Mouse (Mus musculus): ENCODE data around the gene Nectin4. TPM values are rescaled to one million over a fixed set of nuclear protein-coding genes. Genes with fewer than 3 reads are reported as not detected.

Nectin4 gene
- polyA plus RNA-seq, 1 experiment from 2014 or later = 2.1 TPM

DNA sequence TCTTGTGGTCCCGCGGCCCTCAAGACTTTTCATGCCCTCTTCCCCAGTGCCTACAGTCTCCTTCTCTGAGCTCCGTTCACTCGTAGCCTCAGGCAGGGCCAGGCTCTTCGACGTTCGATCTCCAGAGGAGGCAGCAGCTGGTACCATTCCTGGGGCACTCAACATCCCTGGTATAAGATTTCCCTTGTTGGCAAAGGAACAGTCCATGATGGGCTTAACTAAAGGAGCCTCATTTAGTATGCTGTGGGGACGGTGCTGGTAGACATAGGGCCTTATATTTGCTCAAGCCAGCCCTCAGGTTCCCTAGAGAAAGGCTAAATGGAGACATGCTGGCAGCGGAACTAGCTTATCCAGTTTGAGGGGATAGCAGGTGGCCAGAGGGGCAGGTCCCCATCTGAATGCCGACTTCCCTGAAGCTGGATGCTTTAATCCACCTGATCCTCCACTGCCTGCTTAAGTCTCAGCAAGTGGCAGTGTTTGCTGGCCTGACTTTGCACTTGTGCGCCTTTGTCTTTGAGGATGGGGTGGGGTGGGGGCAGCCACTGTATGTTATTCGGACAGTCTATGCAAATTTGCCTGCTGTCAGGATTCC, 49.5 kb downstream of the Nectin4 start:
- no peak overlapping the region for H3K4me2 ChIP-seq
- no peaks in the 10 kb centered on the region for H3K27me3 ChIP-seq
- H3K4me1 ChIP-seq (replicated peaks) = peaks cover 8% of the 10 kb centered on the region; the same call in 1 of the 2 replicates
- no peak overlapping the region for H3K9ac ChIP-seq
- peaks cover 69% of the 10 kb centered on the region for H3K36me3 ChIP-seq
- WGBS = 50% methylated on average over 12 of the region's 12 CpGs
- peak; percentile 44 for ATAC-seq (ENCODE audit: low read depth)
- H3K9me3 ChIP-seq = no peaks in the 10 kb centered on the region
- H3K4me3 ChIP-seq = no peak overlapping the region
- H3K27ac ChIP-seq (replicated peaks) = peak overlapping the region; percentile 57

DNA sequence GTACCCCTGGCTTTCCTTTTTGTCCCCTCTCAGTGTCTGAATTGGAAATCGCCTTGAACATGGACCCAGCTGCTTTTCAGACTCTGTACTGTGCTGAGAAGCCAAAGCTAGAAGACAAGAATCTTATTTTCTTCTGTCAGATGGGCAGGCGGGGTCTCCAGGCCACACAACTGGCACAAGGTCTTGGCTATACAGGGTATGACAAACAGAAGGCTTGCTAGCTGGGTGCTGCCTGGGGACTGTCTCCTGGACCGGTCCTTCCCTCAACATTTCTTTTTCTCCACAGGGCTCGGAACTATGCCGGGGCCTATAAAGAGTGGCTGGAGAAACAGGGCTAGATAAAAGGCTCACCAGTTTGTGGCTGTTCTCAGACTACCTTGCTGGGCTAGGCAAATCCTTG, 50.0 kb downstream of the Nectin4 start:
- H3K4me2 ChIP-seq = no peak overlapping the region
- H3K9ac ChIP-seq = no peak overlapping the region
- peak overlapping the region; percentile 57 for H3K27ac ChIP-seq (replicated peaks)
- H3K4me3 ChIP-seq = no peak overlapping the region
- WGBS = 77% methylated on average over 5 of the region's 5 CpGs
- peaks cover 5% of the 10 kb centered on the region; the same call in 1 of the 2 replicates for H3K4me1 ChIP-seq (replicated peaks)
- H3K36me3 ChIP-seq = peaks cover 65% of the 10 kb centered on the region
- H3K27me3 ChIP-seq = no peaks in the 10 kb centered on the region
- H3K9me3 ChIP-seq = no peaks in the 10 kb centered on the region
- peak; percentile 28; the same call in 1 of the 2 replicates for ATAC-seq (ENCODE audit: low read depth)

DNA sequence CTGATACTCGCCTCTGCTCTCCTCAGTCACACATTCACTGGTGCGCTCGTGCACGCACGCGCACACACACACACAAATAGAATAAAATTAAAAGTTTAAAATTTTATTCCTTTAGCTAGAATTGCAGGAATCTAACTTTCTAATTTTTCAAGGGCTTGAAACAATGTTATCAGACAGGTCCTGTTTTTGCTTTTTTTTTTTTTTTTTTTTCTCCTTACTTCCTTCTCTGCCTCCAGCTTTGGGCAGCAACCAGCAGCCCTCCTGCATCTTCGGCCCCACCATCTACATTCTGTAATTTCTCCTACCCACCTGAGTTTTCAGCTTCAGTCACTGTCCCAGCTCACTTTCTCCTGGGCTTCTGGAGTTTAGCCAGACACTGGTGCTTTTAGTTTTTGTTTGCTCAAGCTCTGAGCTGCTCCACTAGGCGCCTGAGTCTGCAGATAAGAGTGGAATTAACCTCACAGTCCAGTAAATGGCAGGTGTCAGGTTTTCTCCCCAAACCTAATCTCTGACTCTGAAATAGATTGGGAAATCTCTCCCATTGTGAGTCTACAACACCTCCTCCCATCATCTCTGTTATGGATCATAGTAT, 52.7 kb downstream of the Nectin4 start:
- 89% methylated on average over 8 of the region's 8 CpGs for WGBS
- no peak overlapping the region for H3K27ac ChIP-seq (replicated peaks)
- no peak overlapping the region for H3K9ac ChIP-seq
- H3K9me3 ChIP-seq = no peaks in the 10 kb centered on the region
- peaks cover 39% of the 10 kb centered on the region for H3K36me3 ChIP-seq
- ATAC-seq (ENCODE audit: low read depth) = no peak
- no peaks in the 10 kb centered on the region for H3K27me3 ChIP-seq
- H3K4me3 ChIP-seq = no peak overlapping the region
- H3K4me2 ChIP-seq = no peak overlapping the region
- peaks cover 5% of the 10 kb centered on the region; the same call in 1 of the 2 replicates for H3K4me1 ChIP-seq (replicated peaks)

DNA sequence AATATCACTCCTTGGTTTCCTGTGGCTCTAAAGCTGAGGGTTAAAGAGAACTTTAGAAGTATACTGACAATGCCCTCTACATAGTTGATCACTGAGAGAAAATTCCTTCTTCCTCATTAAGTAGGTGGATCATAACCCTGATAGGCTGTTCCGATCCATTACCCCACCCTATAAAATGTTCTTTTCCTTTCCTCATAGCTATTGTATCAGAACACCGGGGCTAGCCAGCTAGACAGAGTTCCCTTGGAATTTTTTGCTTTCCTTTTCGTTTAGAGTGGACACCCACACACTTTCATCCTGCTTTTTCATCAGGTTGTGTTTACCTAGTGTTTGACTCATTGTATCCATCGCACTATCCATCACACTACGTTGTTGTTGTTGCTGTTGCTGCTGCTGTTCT, 54.7 kb downstream of the Nectin4 start:
- no peaks in the 10 kb centered on the region for H3K4me1 ChIP-seq (replicated peaks)
- no peak for ATAC-seq (ENCODE audit: low read depth)
- 81% methylated on average over 5 of the region's 5 CpGs for WGBS
- H3K27ac ChIP-seq (replicated peaks) = no peak overlapping the region
- H3K27me3 ChIP-seq = no peaks in the 10 kb centered on the region
- H3K36me3 ChIP-seq = peaks cover 18% of the 10 kb centered on the region
- H3K9me3 ChIP-seq = no peaks in the 10 kb centered on the region; the same call in 1 of the 2 replicates
- no peak overlapping the region for H3K9ac ChIP-seq
- no peak overlapping the region for H3K4me2 ChIP-seq
- no peak overlapping the region for H3K4me3 ChIP-seq

DNA sequence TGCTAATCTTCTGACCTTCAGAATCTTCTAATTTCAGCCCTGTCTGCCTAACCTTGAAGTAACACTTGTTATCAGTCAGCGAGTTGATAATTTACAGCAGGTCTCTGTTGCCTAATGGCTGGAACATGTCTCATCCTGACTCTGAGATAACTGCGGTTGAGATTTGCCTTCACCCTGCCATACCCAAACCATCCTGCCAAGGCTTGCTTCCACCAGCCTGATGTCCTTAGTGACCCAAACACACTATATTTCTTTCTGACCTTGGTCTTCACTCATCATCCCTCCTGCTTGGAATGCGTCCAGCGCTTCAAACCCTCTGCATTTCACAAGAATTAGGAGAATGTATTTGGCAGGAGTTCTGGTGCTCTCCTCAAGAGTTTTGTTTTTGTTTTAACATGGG, 55.2 kb downstream of the Nectin4 start:
- no peaks in the 10 kb centered on the region for H3K4me1 ChIP-seq (replicated peaks)
- H3K27me3 ChIP-seq = no peaks in the 10 kb centered on the region
- H3K9me3 ChIP-seq = no peaks in the 10 kb centered on the region; the same call in 1 of the 2 replicates
- no peak overlapping the region for H3K4me3 ChIP-seq
- H3K9ac ChIP-seq = no peak overlapping the region
- no peak overlapping the region for H3K27ac ChIP-seq (replicated peaks)
- ATAC-seq (ENCODE audit: low read depth) = no peak
- WGBS = 86% methylated on average over 4 of the region's 4 CpGs
- no peak overlapping the region for H3K4me2 ChIP-seq
- peaks cover 14% of the 10 kb centered on the region for H3K36me3 ChIP-seq

DNA sequence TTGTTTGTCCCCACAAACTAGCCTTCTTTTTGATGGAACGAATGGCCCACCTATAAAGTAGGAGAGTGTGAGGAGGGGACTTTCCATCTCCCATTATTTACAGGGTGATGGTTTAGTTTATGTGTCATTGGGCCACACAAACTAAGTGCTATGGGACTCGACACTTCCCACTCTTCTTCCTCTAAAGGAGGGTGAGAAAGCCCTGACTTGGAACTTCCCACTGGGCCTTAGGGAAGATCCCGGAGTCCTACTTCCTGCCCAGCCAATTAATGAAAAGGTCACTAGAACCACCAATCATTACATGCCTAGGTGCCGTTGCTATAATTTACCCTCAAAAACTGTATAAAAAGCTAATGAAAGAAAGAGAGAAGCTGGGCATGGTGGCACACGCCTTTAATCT, 62.3 kb downstream of the Nectin4 start:
- peaks cover 19% of the 10 kb centered on the region for H3K27me3 ChIP-seq
- H3K9me3 ChIP-seq = no peaks in the 10 kb centered on the region; the same call in 1 of the 2 replicates
- WGBS = 72% methylated on average over 5 of the region's 5 CpGs
- H3K9ac ChIP-seq = no peak overlapping the region
- no peak overlapping the region for H3K4me2 ChIP-seq
- no peak overlapping the region for H3K27ac ChIP-seq (replicated peaks)
- H3K36me3 ChIP-seq = no peaks in the 10 kb centered on the region
- H3K4me1 ChIP-seq (replicated peaks) = peaks cover 4% of the 10 kb centered on the region
- H3K4me3 ChIP-seq = no peak overlapping the region
- ATAC-seq (ENCODE audit: low read depth) = no peak

DNA sequence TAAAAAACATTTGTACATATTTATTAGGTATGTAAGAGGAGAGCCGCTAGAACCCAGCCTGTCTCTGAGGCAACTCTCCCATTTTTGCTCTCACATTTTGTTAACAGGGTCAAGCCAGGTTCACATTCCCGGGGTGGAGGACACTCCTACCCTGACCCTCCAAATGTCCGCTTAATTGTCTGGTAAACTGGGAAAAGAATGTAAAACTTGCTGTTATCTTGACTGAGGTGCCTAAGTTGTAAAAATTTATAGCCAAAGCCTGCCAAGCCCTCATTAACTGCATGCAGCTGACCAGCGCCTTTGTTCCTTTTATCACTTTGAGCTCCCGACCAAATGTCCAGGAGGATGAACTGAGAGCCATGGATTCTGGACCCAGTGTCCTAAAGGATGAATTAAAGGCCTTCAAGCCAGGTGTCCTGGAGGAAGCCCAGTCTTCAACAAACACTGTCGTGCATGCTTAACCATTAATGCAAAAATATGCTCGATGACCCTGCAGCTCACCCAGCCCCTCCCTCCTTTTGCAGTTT, 65.5 kb downstream of the Nectin4 start:
- 8% methylated on average over 7 of the region's 7 CpGs for WGBS
- ATAC-seq (ENCODE audit: low read depth) = no peak
- no peak overlapping the region for H3K4me2 ChIP-seq
- H3K4me1 ChIP-seq (replicated peaks) = peaks cover 26% of the 10 kb centered on the region
- no peaks in the 10 kb centered on the region for H3K36me3 ChIP-seq
- H3K4me3 ChIP-seq = no peak overlapping the region
- H3K27me3 ChIP-seq = peaks cover 48% of the 10 kb centered on the region
- H3K27ac ChIP-seq (replicated peaks) = no peak overlapping the region
- H3K9ac ChIP-seq = no peak overlapping the region
- H3K9me3 ChIP-seq = no peaks in the 10 kb centered on the region

DNA sequence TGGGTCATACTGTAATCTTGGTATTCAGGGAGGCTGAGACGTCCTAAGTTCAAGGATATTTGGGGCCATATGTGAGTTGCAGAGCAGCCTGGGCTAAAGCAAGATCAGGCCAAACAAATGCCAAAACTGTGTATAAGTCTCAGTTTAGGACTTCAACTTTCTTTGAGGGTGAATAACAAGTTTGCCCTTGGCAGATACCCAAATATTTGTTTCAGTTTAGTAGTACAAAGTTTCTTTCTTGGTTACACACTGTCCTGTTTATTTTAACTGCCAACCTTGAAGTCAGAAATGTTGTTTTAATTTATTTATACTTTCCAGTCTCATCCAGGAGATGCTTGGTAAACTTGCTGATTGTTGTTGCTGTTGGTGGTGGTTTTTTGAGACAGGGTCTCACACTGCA, 66.1 kb downstream of the Nectin4 start:
- WGBS = 40% methylated on average over 1 of the region's 1 CpGs
- H3K27me3 ChIP-seq = peaks cover 48% of the 10 kb centered on the region

DNA sequence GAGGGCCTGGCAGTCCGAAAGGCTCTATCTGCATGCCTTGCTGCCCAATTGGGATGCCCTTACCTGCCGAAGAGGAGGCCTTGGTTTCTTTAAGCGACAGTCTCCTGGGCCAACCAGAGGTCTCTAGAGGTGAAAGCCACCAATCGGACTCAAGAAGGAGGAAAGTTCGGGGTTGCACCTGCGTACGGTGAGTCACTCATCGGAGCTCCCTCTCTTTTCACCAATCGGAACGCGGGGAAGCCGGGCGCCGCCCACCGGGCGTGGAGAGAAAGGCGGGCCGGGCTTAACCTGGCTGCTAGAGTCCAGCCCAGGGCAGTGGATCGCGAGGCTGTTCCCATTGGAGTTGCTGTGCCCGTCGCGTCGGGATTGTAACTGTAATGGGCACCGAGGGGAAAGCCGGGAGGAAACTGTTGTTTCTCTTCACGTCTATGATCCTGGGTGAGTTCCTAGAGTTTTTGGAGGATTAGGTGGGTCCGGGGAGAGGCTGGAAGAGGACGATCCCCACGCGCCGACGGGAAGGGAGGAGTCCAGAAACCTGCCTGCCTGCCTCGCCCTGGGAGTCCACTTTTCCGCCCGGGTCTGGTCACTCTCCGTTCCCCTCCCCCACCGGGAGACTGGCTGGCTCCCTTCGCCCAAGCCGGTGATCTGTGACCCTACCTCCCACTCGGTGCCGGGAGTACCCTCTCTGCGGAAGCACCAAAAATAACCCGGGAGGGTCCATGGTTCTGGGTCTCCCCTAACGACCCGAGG, 67.5 kb downstream of the Nectin4 start, which contains the start of gene F11r:
Gene F11r, plus strand, starts transcription at position 272 of the 750 bp plus-strand sequence.
- peaks cover 48% of the 10 kb centered on the region for H3K27me3 ChIP-seq
- under 1% methylated on average over 46 of the region's 46 CpGs for WGBS
- 0 out of 2 replicates have a peak, but pooled peaks have one; percentile 40 for ATAC-seq (ENCODE audit: low read depth)
- no peaks in the 10 kb centered on the region for H3K36me3 ChIP-seq
- peaks cover 26% of the 10 kb centered on the region for H3K4me1 ChIP-seq (replicated peaks)
- peak within 1 kb of the TSS; percentile 56 for H3K9ac ChIP-seq
- H3K4me2 ChIP-seq = peak within 1 kb of the TSS; percentile 58
- peak within 1 kb of the TSS; percentile 39 for H3K4me3 ChIP-seq
- H3K9me3 ChIP-seq = no peaks in the 10 kb centered on the region
- no peak within 1 kb of the TSS; the same call in 1 of the 2 replicates for H3K27ac ChIP-seq (replicated peaks)

More for the DNA sequence above, 66.1 kb downstream of the Nectin4 start:
- Histone ChIP-seq H3K4me2 (no peak overlapping the region), H3K36me3 (no peaks in the 10 kb centered on the region), H3K4me3 (no peak overlapping the region), H3K4me1 (replicated peaks) (peaks cover 26% of the 10 kb centered on the region), H3K9me3 (no peaks in the 10 kb centered on the region), H3K27ac (replicated peaks) (no peak overlapping the region), H3K9ac (no peak overlapping the region)
- ATAC-seq (ENCODE audit: low read depth) = no peak

Other genes with a start within 250 kb of the Nectin4 start
- gene Sdhc, start 219.5 kb upstream of the Nectin4 start, polyA plus RNA-seq (2015; fragmentation: Nextera tagmentation; extraction: Ambion mirVana) = 278 and 279 TPM in 2 replicates
- 20.7 and 25.7 TPM in 2 replicates for gene Mpz, start 219.4 kb upstream of the Nectin4 start, polyA plus RNA-seq (2015; fragmentation: Nextera tagmentation; extraction: Ambion mirVana)
- 13.9 and 18.4 TPM in 2 replicates for gene Pcp4l1, start 173.8 kb upstream of the Nectin4 start, polyA plus RNA-seq (2015; fragmentation: Nextera tagmentation; extraction: Ambion mirVana)
- 0.22 and 0.25 TPM in 2 replicates for gene Nr1i3, start 156.1 kb upstream of the Nectin4 start, polyA plus RNA-seq (2015; fragmentation: Nextera tagmentation; extraction: Ambion mirVana)
- gene Tomm40l, start 147.6 kb upstream of the Nectin4 start, polyA plus RNA-seq (2015; fragmentation: Nextera tagmentation; extraction: Ambion mirVana) = 32.6 and 42.6 TPM in 2 replicates
- 4.1 and 6.8 TPM in 2 replicates for gene Apoa2, start 145.0 kb upstream of the Nectin4 start, polyA plus RNA-seq (2015; fragmentation: Nextera tagmentation; extraction: Ambion mirVana)
- 38.6 and 38.7 TPM in 2 replicates for gene Fcer1g, start 135.7 kb upstream of the Nectin4 start, polyA plus RNA-seq (2015; fragmentation: Nextera tagmentation; extraction: Ambion mirVana)
- gene Adamts4, start 119.7 kb upstream of the Nectin4 start, polyA plus RNA-seq (2015; fragmentation: Nextera tagmentation; extraction: Ambion mirVana) = 3.0 and 4.3 TPM in 2 replicates
- 257 and 263 TPM in 2 replicates for gene Ndufs2, start 118.7 kb upstream of the Nectin4 start, polyA plus RNA-seq (2015; fragmentation: Nextera tagmentation; extraction: Ambion mirVana)
- 94.0 and 97.8 TPM in 2 replicates for gene B4galt3, start 99.8 kb upstream of the Nectin4 start, polyA plus RNA-seq (2015; fragmentation: Nextera tagmentation; extraction: Ambion mirVana)
- 43.1 and 47.2 TPM in 2 replicates for gene Ppox, start 88.9 kb upstream of the Nectin4 start, polyA plus RNA-seq (2015; fragmentation: Nextera tagmentation; extraction: Ambion mirVana)
- gene Usp21, start 82.1 kb upstream of the Nectin4 start, polyA plus RNA-seq (2015; fragmentation: Nextera tagmentation; extraction: Ambion mirVana) = 89.3 and 97.3 TPM in 2 replicates
- gene Ufc1, start 75.1 kb upstream of the Nectin4 start, polyA plus RNA-seq (2015; fragmentation: Nextera tagmentation; extraction: Ambion mirVana) = 124 and 132 TPM in 2 replicates
- 47.4 and 52.7 TPM in 2 replicates for gene Dedd, start 41.0 kb upstream of the Nectin4 start, polyA plus RNA-seq (2015; fragmentation: Nextera tagmentation; extraction: Ambion mirVana)
- 51.9 and 52.1 TPM in 2 replicates for gene Nit1, start 24.5 kb upstream of the Nectin4 start, polyA plus RNA-seq (2015; fragmentation: Nextera tagmentation; extraction: Ambion mirVana)
- 152 and 159 TPM in 2 replicates for gene Pfdn2, start 24.4 kb upstream of the Nectin4 start, polyA plus RNA-seq (2015; fragmentation: Nextera tagmentation; extraction: Ambion mirVana)
- gene Klhdc9, start 9.3 kb upstream of the Nectin4 start, polyA plus RNA-seq (2015; fragmentation: Nextera tagmentation; extraction: Ambion mirVana) = 3.3 and 4.0 TPM in 2 replicates
- 1.2 TPM in 2 replicates for gene Arhgap30, start 18.9 kb downstream of the Nectin4 start, polyA plus RNA-seq (2015; fragmentation: Nextera tagmentation; extraction: Ambion mirVana)
- gene Usf1, start 41.2 kb downstream of the Nectin4 start, polyA plus RNA-seq (2015; fragmentation: Nextera tagmentation; extraction: Ambion mirVana) = 183 and 188 TPM in 2 replicates
- gene Tstd1, start 48.8 kb downstream of the Nectin4 start, polyA plus RNA-seq (2015; fragmentation: Nextera tagmentation; extraction: Ambion mirVana) = 7.8 and 8.5 TPM in 2 replicates
- 14.7 and 15.1 TPM in 2 replicates for gene F11r, start 67.4 kb downstream of the Nectin4 start, polyA plus RNA-seq (2015; fragmentation: Nextera tagmentation; extraction: Ambion mirVana)
- gene Alyref2, start 133.4 kb downstream of the Nectin4 start, polyA plus RNA-seq (2015; fragmentation: Nextera tagmentation; extraction: Ambion mirVana) = 28.5 and 28.6 TPM in 2 replicates
- gene Itln1, start 165.2 kb downstream of the Nectin4 start, polyA plus RNA-seq (2015; fragmentation: Nextera tagmentation; extraction: Ambion mirVana) = not detected in 2 replicates
- gene Cd244a, start 189.1 kb downstream of the Nectin4 start, polyA plus RNA-seq (2015; fragmentation: Nextera tagmentation; extraction: Ambion mirVana) = not detected in 2 replicates
- gene Ly9, start 237.3 kb downstream of the Nectin4 start, polyA plus RNA-seq (2015; fragmentation: Nextera tagmentation; extraction: Ambion mirVana) = 0.18 and 0.35 TPM in 2 replicates